10 mouse cellular contexts compared by ENCODE assay signal in genomic region chr9:52495483-52496270, GRCm38 (mm10).
DNase-seq lines count a peak whose midpoint lies in the region; ATAC-seq and TF ChIP-seq lines count a peak whose summit lies in the region.
"Had no signal": no experiment of that assay in that cellular context is flagged by ENCODE, and none has a peak within 500 bp of the region (broad histone marks: within the 10 kb centered on the region; RNA-seq: fewer than 3 reads in every experiment).

No protein-coding gene starts in this region.

- peak; percentile 57 for TF ChIP-seq CTCF in midbrain, postnatal 0 days (IDR thresholded peaks at IDR 0.05)
- TF ChIP-seq CTCF in cortical plate, adult 2 months (IDR thresholded peaks at IDR 0.05; ENCODE audit: extremely low read depth, insufficient read depth, low read length), result peak; percentile 33; the same call in 1 of the 2 replicates

- WGBS in hindbrain, embryonic 10.5 days, result 65% methylated on average over 8 of the region's 8 CpGs
- WGBS in hindbrain, embryonic 12.5 days, result 60% methylated on average over 8 of the region's 8 CpGs
- WGBS in midbrain, postnatal 0 days, result 59% methylated on average over 8 of the region's 8 CpGs
- WGBS in midbrain, embryonic 10.5 days, result 67% methylated on average over 8 of the region's 8 CpGs

- no peak overlapping the region for H3K9ac ChIP-seq in hindbrain, embryonic 12.5 days
- H3K9ac ChIP-seq in midbrain, postnatal 0 days (replicated peaks; ENCODE audit: low read length, poor library complexity, severe bottlenecking), result no peak overlapping the region
- H3K9ac ChIP-seq: limb, embryonic 12.5 days; midbrain, embryonic 12.5 days had no signal

- no peak overlapping the region for H3K4me3 ChIP-seq in hindbrain, embryonic 10.5 days
- H3K4me3 ChIP-seq in hindbrain, embryonic 12.5 days, result no peak overlapping the region
- H3K4me3 ChIP-seq in midbrain, postnatal 0 days (ENCODE audit: low read depth, low read length), result no peak overlapping the region
- no peak overlapping the region for H3K4me3 ChIP-seq in midbrain, embryonic 10.5 days
- no peak overlapping the region for H3K4me3 ChIP-seq in cortical plate, adult 2 months (ENCODE audit: insufficient read depth, low read length)
- H3K4me3 ChIP-seq: limb, embryonic 12.5 days; midbrain, embryonic 12.5 days had no signal

- H3K27me3 ChIP-seq in hindbrain, embryonic 10.5 days (ENCODE audit: insufficient read depth, poor library complexity, severe bottlenecking), result no peaks in the 10 kb centered on the region
- H3K27me3 ChIP-seq in hindbrain, embryonic 12.5 days, result no peaks in the 10 kb centered on the region
- H3K27me3 ChIP-seq in midbrain, postnatal 0 days (ENCODE audit: insufficient read depth, low read length), result no peaks in the 10 kb centered on the region
- no peaks in the 10 kb centered on the region for H3K27me3 ChIP-seq in midbrain, embryonic 10.5 days (ENCODE audit: low read depth, poor library complexity, severe bottlenecking)
- H3K27me3 ChIP-seq: limb, embryonic 12.5 days; midbrain, embryonic 12.5 days had no signal

- no peak overlapping the region for H3K27ac ChIP-seq in hindbrain, embryonic 10.5 days
- no peak overlapping the region for H3K27ac ChIP-seq in hindbrain, embryonic 12.5 days
- no peak overlapping the region for H3K27ac ChIP-seq in midbrain, postnatal 0 days (ENCODE audit: low read depth, low read length)
- H3K27ac ChIP-seq in midbrain, embryonic 10.5 days (replicated peaks), result no peak overlapping the region
- no peak overlapping the region for H3K27ac ChIP-seq in cortical plate, adult 2 months (ENCODE audit: insufficient read depth, low read length)
- H3K27ac ChIP-seq: limb, embryonic 12.5 days; midbrain, embryonic 12.5 days had no signal

- H3K4me2 ChIP-seq in hindbrain, embryonic 12.5 days (replicated peaks), result no peak overlapping the region
- H3K4me2 ChIP-seq in midbrain, postnatal 0 days (ENCODE audit: low read depth, low read length, poor library complexity, severe bottlenecking), result no peak overlapping the region
- H3K4me2 ChIP-seq: limb, embryonic 12.5 days; midbrain, embryonic 12.5 days had no signal

- peak; percentile 8 for DNase-seq in hindbrain, embryonic 10.5 days (ENCODE audit: low spot score)
- peak; percentile 33 for DNase-seq in midbrain, postnatal 0 days (ENCODE audit: low spot score)
- DNase-seq in midbrain, embryonic 10.5 days (ENCODE audit: low spot score), result no peak
- DNase-seq in kidney, postnatal 14 days, result no peak
- DNase-seq: cerebellum, adult 2 months had no signal

- H3K9me3 ChIP-seq in hindbrain, embryonic 10.5 days, result no peaks in the 10 kb centered on the region
- H3K9me3 ChIP-seq in hindbrain, embryonic 12.5 days (replicated peaks), result no peaks in the 10 kb centered on the region
- no peaks in the 10 kb centered on the region for H3K9me3 ChIP-seq in midbrain, postnatal 0 days (ENCODE audit: low read length)
- no peaks in the 10 kb centered on the region for H3K9me3 ChIP-seq in midbrain, embryonic 10.5 days (replicated peaks)
- H3K9me3 ChIP-seq: limb, embryonic 12.5 days; midbrain, embryonic 12.5 days had no signal

- no peak for ATAC-seq in hindbrain, embryonic 12.5 days (ENCODE audit: low FRiP score)
- ATAC-seq in midbrain, postnatal 0 days (ENCODE audit: low FRiP score), result no peak
- ATAC-seq in monocyte, adult 5-6 weeks (replicated peaks; ENCODE audit: insufficient number of reproducible peaks, low FRiP score, low TSS enrichment, poor library complexity, severe bottlenecking), result no peak

- TF ChIP-seq POLR2A in cortical plate, adult 2 months (IDR thresholded peaks at IDR 0.05; ENCODE audit: extremely low read depth, insufficient read depth, low read length), result no peak

- no peaks in the 10 kb centered on the region for H3K36me3 ChIP-seq in hindbrain, embryonic 10.5 days
- no peaks in the 10 kb centered on the region for H3K36me3 ChIP-seq in hindbrain, embryonic 12.5 days
- H3K36me3 ChIP-seq in midbrain, postnatal 0 days (ENCODE audit: insufficient read depth, low read length), result no peaks in the 10 kb centered on the region
- no peaks in the 10 kb centered on the region for H3K36me3 ChIP-seq in midbrain, embryonic 10.5 days
- H3K36me3 ChIP-seq: limb, embryonic 12.5 days; midbrain, embryonic 12.5 days had no signal

- no peaks in the 10 kb centered on the region for H3K4me1 ChIP-seq in hindbrain, embryonic 10.5 days (replicated peaks)
- 0 out of 2 replicates have a peak, but pooled peaks cover 5% of the 10 kb centered on the region for H3K4me1 ChIP-seq in hindbrain, embryonic 12.5 days
- H3K4me1 ChIP-seq in midbrain, postnatal 0 days (ENCODE audit: insufficient read depth, low read length), result no peaks in the 10 kb centered on the region
- no peaks in the 10 kb centered on the region for H3K4me1 ChIP-seq in midbrain, embryonic 10.5 days
- H3K4me1 ChIP-seq in cortical plate, adult 2 months (ENCODE audit: control insufficient read depth, insufficient read depth, low read length), result no peaks in the 10 kb centered on the region
- H3K4me1 ChIP-seq: midbrain, embryonic 12.5 days had no signal

Comparison
In these comparisons a context has a peak if more than half of its experiments do, and no peak if none do; other contexts are left out.
1. DNase-seq: peak in hindbrain, embryonic 10.5 days (single experiment) and midbrain, postnatal 0 days (single experiment); none in midbrain, embryonic 10.5 days (single experiment) and kidney, postnatal 14 days (single experiment).